Mouse (Mus musculus): ENCODE results near the gene Pofut1. TPM values are rescaled to one million over a fixed set of nuclear protein-coding genes. Genes with fewer than 3 reads are reported as not detected.
"Not testable (repeated sequence)": the region's sequence is repeated elsewhere in the genome, so short reads cannot be mapped to it uniquely, and the experiment has no call there.

The Pofut1 gene
- polyA plus RNA-seq, 1 experiment = 35.5 TPM

- DNase-seq (ENCODE audit: low read depth) = no peak
Observed at GRCm38 (mm10) chr2:153239021-153239859, 2.1 kb upstream of the Pofut1 start.

- DNase-seq (ENCODE audit: low read depth) = no peak
Observed at GRCm38 (mm10) chr2:153239860-153240480, 1.4 kb upstream of the Pofut1 start.

- DNase-seq (ENCODE audit: low read depth) = no peak
Observed at GRCm38 (mm10) chr2:153240701-153241235, 565 bp upstream of the Pofut1 start.

GRCm38 (mm10) chr2:153242156-153242555, 823 bp downstream of the Pofut1 start:
- no peak for DNase-seq (ENCODE audit: low read depth)

GRCm38 (mm10) chr2:153249751-153250150, 8.4 kb downstream of the Pofut1 start:
- no peak for DNase-seq (ENCODE audit: low read depth)

- no peak for DNase-seq (ENCODE audit: low read depth)
Observed at GRCm38 (mm10) chr2:153256604-153257003, 15.3 kb downstream of the Pofut1 start.

GRCm38 (mm10) chr2:153259030-153259863, 17.9 kb downstream of the Pofut1 start:
- DNase-seq (ENCODE audit: low read depth) = no peak

- no peak for DNase-seq (ENCODE audit: low read depth)
Observed at GRCm38 (mm10) chr2:153259864-153260674, 18.7 kb downstream of the Pofut1 start.

- DNase-seq (ENCODE audit: low read depth) = no peak
Observed at GRCm38 (mm10) chr2:153263053-153263452, 21.7 kb downstream of the Pofut1 start.

GRCm38 (mm10) chr2:153267331-153267730, 26.0 kb downstream of the Pofut1 start:
- DNase-seq (ENCODE audit: low read depth) = no peak

- DNase-seq (ENCODE audit: low read depth) = not testable (repeated sequence)
Observed at GRCm38 (mm10) chr2:153270231-153270915, 29.0 kb downstream of the Pofut1 start.

GRCm38 (mm10) chr2:153274200-153274918, 33.0 kb downstream of the Pofut1 start:
- DNase-seq (ENCODE audit: low read depth) = not testable (repeated sequence)

GRCm38 (mm10) chr2:153274919-153275247, 33.5 kb downstream of the Pofut1 start:
- DNase-seq (ENCODE audit: low read depth) = no peak

- DNase-seq (ENCODE audit: low read depth) = not testable (repeated sequence)
Observed at GRCm38 (mm10) chr2:153275577-153275976, 34.2 kb downstream of the Pofut1 start.

- DNase-seq (ENCODE audit: low read depth) = no peak
Observed at GRCm38 (mm10) chr2:153276440-153276839, 35.1 kb downstream of the Pofut1 start.

- DNase-seq (ENCODE audit: low read depth) = not testable (repeated sequence)
Observed at GRCm38 (mm10) chr2:153276846-153277245, 35.5 kb downstream of the Pofut1 start.

- no peak for DNase-seq (ENCODE audit: low read depth)
Observed at GRCm38 (mm10) chr2:153278357-153278756, 37.0 kb downstream of the Pofut1 start.

GRCm38 (mm10) chr2:153283919-153284318, 42.6 kb downstream of the Pofut1 start:
- DNase-seq (ENCODE audit: low read depth) = no peak

- no peak for DNase-seq (ENCODE audit: low read depth)
Observed at GRCm38 (mm10) chr2:153286524-153286923, 45.2 kb downstream of the Pofut1 start.

- no peak for DNase-seq (ENCODE audit: low read depth)
Observed at GRCm38 (mm10) chr2:153287835-153288234, 46.5 kb downstream of the Pofut1 start.

Measured in gonadal fat pad, adult 2 months (tissue).